Mouse (Mus musculus) midbrain, embryonic 14.5 days (tissue): ENCODE measurements around the gene Slc34a1. TPM values are rescaled to one million over a fixed set of nuclear protein-coding genes. Genes with fewer than 3 reads are reported as not detected.
A peak's percentile ranks its signal among the peaks of the same experiment; 100 is the strongest.
"Not testable (repeated sequence)": the region's sequence is repeated elsewhere in the genome, so short reads cannot be mapped to it uniquely, and the experiment has no call there.

Source experiments
- ATAC-seq: fragments of 200-750 bp; cut with Nextera tagmentation; 2 replicates; pipeline ENCODE4 v1.8.0; 2017; ENCODE audit warnings: moderate number of reproducible peaks, moderate library complexity; ENCODE audit not compliant: low FRiP score, low TSS enrichment
- DNase-seq: peaks from one replicate; pipeline ENCODE4 v3.0.0-alpha.2; 2015
- H3K27ac ChIP-seq: fragments of 300-500 bp; sonication (generic); replicated peaks from 2 replicates; pipeline ENCODE4 v1.5.1; 2014; ENCODE audit warnings: mild to moderate bottlenecking, low read depth, low read length, moderate library complexity
- H3K27me3 ChIP-seq: fragments of 300-500 bp; sonication (generic); 2 replicates; pipeline ENCODE4 v1.6.1; 2014; ENCODE audit warnings: low read length, control low read depth, mixed read lengths; ENCODE audit not compliant: control insufficient read depth, insufficient read depth
- H3K36me3 ChIP-seq: fragments of 300-500 bp; sonication (generic); 2 replicates; pipeline ENCODE4 v1.6.1; 2014; ENCODE audit warnings: low read length, control low read depth; ENCODE audit not compliant: control insufficient read depth, insufficient read depth
- H3K4me1 ChIP-seq: fragments of 300-500 bp; sonication (generic); 2 replicates; pipeline ENCODE4 v1.6.1; 2014; ENCODE audit warnings: mild to moderate bottlenecking, antibody characterized with exemption, low read length, control low read depth; ENCODE audit not compliant: control insufficient read depth, insufficient read depth
- H3K4me2 ChIP-seq: fragments of 300-500 bp; sonication (generic); 2 replicates; pipeline ENCODE4 v1.6.1; 2014; ENCODE audit warnings: mild to moderate bottlenecking, low read length, moderate library complexity
- H3K4me3 ChIP-seq: fragments of 300-500 bp; sonication (generic); replicated peaks from 2 replicates; pipeline ENCODE4 v1.5.1; 2014; ENCODE audit warnings: low read depth, low read length
- H3K9ac ChIP-seq: fragments of 300-500 bp; sonication (generic); replicated peaks from 2 replicates; pipeline ENCODE4 v1.6.1; 2014; ENCODE audit warnings: mild to moderate bottlenecking, low read length, moderate library complexity
- H3K9me3 ChIP-seq: fragments of 300-500 bp; sonication (generic); 2 replicates; pipeline ENCODE4 v1.6.1; 2016; ENCODE audit warnings: low read length, control low read depth, mixed read lengths; ENCODE audit not compliant: control insufficient read depth
- WGBS: fragments of 180-500 bp; shearing (Covaris S2); extraction: QIAGEN DNeasy Blood & Tissue Kit; methylation state at CpG from one replicate; pipeline ENCODE4 v1.1.7; 2014; 5-methylcytosine and 5-hydroxymethylcytosine counted together
- polyA plus RNA-seq: library from polyadenylated mRNA; unstranded; fragments of >200 nt; fragmentation: Nextera tagmentation; extraction: Ambion mirVana; gene quantifications from 2 replicates; pipeline ENCODE4 v1.2.1, GENCODE M21; 2014

The Slc34a1 gene
- polyA plus RNA-seq, 1 experiment from 2014 or later = not detected

GRCm38 (mm10) chr13:55420933-55421800 is 23.2 kb downstream of the Slc34a1 start:
- Histone ChIP-seq H3K4me3 (peak overlapping the region; percentile 9; the same call in 1 of the 2 replicates), H3K9me3 (no peaks in the 10 kb centered on the region), H3K4me2 (peak overlapping the region; percentile 46), H3K36me3 (no peaks in the 10 kb centered on the region), H3K9ac (peak overlapping the region; percentile 26; the same call in 1 of the 2 replicates), H3K4me1 (peaks cover 5% of the 10 kb centered on the region; the same call in 1 of the 2 replicates), H3K27ac (no peak overlapping the region), H3K27me3 (peaks cover 32% of the 10 kb centered on the region)
- ATAC-seq (peak; percentile 34; the same call in 1 of the 2 replicates), DNase-seq (peak; percentile 84)
- WGBS = 11% methylated on average over 35 of the region's 35 CpGs

- 91% methylated on average over 10 of the region's 10 CpGs for WGBS
Observed at GRCm38 (mm10) chr13:55426613-55427012, 28.6 kb downstream of the Slc34a1 start, which contains the start of gene F12. TSS of gene F12 (minus strand) at chr13:55426793.

GRCm38 (mm10) chr13:55429226-55429888 is 31.4 kb downstream of the Slc34a1 start:
- H3K4me2 ChIP-seq = no peak overlapping the region
- H3K4me3 ChIP-seq = no peak overlapping the region
- WGBS = 81% methylated on average over 12 of the region's 12 CpGs
- H3K27ac ChIP-seq = no peak overlapping the region
- DNase-seq = no peak
- no peaks in the 10 kb centered on the region for H3K4me1 ChIP-seq
- H3K9me3 ChIP-seq = no peaks in the 10 kb centered on the region
- H3K27me3 ChIP-seq = no peaks in the 10 kb centered on the region
- no peak for ATAC-seq
- H3K36me3 ChIP-seq = no peaks in the 10 kb centered on the region
- no peak overlapping the region for H3K9ac ChIP-seq

More at GRCm38 (mm10) chr13:55426613-55427012, 28.6 kb downstream of the Slc34a1 start, which contains the start of gene F12:
- H3K27ac ChIP-seq = no peak within 1 kb of the TSS
- DNase-seq (no peak), ATAC-seq (no peak)
- H3K4me2 ChIP-seq = no peak within 1 kb of the TSS
- no peaks in the 10 kb centered on the region for H3K36me3 ChIP-seq
- H3K4me1 ChIP-seq = peaks cover under 1% of the 10 kb centered on the region; the same call in 1 of the 2 replicates
- peaks cover 6% of the 10 kb centered on the region for H3K27me3 ChIP-seq
- H3K4me3 ChIP-seq = no peak within 1 kb of the TSS
- no peak within 1 kb of the TSS for H3K9ac ChIP-seq
- no peaks in the 10 kb centered on the region for H3K9me3 ChIP-seq

GRCm38 (mm10) chr13:55430566-55430965 is 32.6 kb downstream of the Slc34a1 start:
- WGBS = 82% methylated on average over 2 of the region's 2 CpGs
- Histone ChIP-seq H3K36me3 (no peaks in the 10 kb centered on the region), H3K4me2 (no peak overlapping the region), H3K27ac (no peak overlapping the region), H3K27me3 (no peaks in the 10 kb centered on the region), H3K9me3 (no peaks in the 10 kb centered on the region), H3K9ac (no peak overlapping the region), H3K4me1 (no peaks in the 10 kb centered on the region), H3K4me3 (no peak overlapping the region)
- no peak for DNase-seq
- no peak for ATAC-seq

- ATAC-seq (no peak), DNase-seq (no peak)
- Histone ChIP-seq H3K9me3 (no peaks in the 10 kb centered on the region), H3K36me3 (no peaks in the 10 kb centered on the region), H3K4me1 (no peaks in the 10 kb centered on the region), H3K4me2 (no peak overlapping the region), H3K27me3 (no peaks in the 10 kb centered on the region), H3K9ac (no peak overlapping the region), H3K27ac (no peak overlapping the region), H3K4me3 (no peak overlapping the region)
- 77% methylated on average over 10 of the region's 10 CpGs for WGBS
Observed at GRCm38 (mm10) chr13:55431889-55432685, 34.1 kb downstream of the Slc34a1 start.

- WGBS = 92% methylated on average over 14 of the region's 15 CpGs
- H3K9me3 ChIP-seq = not testable (repeated sequence)
Observed at GRCm38 (mm10) chr13:55437111-55437629, 39.2 kb downstream of the Slc34a1 start.

GRCm38 (mm10) chr13:55443799-55444285 is 45.9 kb downstream of the Slc34a1 start:
- ATAC-seq (no peak), DNase-seq (no peak)
- H3K9ac ChIP-seq = peak overlapping the region; percentile 62
- peak overlapping the region; percentile 95 for H3K27ac ChIP-seq
- H3K36me3 ChIP-seq = no peaks in the 10 kb centered on the region
- peak overlapping the region; percentile 89 for H3K4me2 ChIP-seq
- WGBS = 42% methylated on average over 9 of the region's 9 CpGs
- peaks cover 13% of the 10 kb centered on the region for H3K4me1 ChIP-seq
- H3K27me3 ChIP-seq = no peaks in the 10 kb centered on the region
- peak overlapping the region; percentile 82 for H3K4me3 ChIP-seq
- H3K9me3 ChIP-seq = no peaks in the 10 kb centered on the region

More at GRCm38 (mm10) chr13:55437111-55437629, 39.2 kb downstream of the Slc34a1 start:
- H3K36me3 ChIP-seq, H3K9ac ChIP-seq, ATAC-seq, H3K4me2 ChIP-seq, H3K27me3 ChIP-seq, H3K4me1 ChIP-seq, DNase-seq, H3K4me3 ChIP-seq, H3K27ac ChIP-seq: not testable (repeated sequence)
